Mouse (Mus musculus): ENCODE data around the gene Gemin5.

DNA sequence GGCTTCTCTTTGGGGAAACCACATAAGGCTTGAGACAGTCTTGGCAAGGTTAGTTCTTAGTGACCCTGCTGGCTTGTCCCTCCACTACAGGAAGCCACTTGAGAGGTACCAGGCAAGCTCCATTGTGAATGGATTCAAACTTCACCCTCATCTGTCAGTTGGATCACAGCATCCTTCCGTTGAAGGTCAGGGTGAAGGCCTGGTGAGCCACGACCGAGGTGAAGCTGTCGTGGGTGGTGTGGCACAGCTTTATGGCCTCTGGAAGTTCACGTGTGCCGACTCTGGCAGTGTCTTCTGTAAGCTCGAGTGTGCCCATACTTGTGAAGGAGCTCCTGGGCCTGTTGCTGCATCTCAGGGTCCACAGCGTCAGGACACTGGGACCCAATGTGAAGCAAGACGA is 47.0 kb downstream of the Gemin5 start:
- no peak for TF ChIP-seq CTCF (IDR thresholded peaks at IDR 0.05; ENCODE audit: low read depth)
- TF ChIP-seq EP300 (IDR thresholded peaks at IDR 0.05; ENCODE audit: low read depth) = no peak
